Mouse (Mus musculus) left cerebral cortex, postnatal 36 days (tissue): ENCODE results near the gene Tmtc1. TPM values are rescaled to one million over a fixed set of nuclear protein-coding genes. Genes with fewer than 3 reads are reported as not detected.

Experiments used
- DNase-seq, 2 experiments: peaks; one replicate each; pipeline ENCODE4 v3.0.0; 2021 to 2022; ENCODE audit warnings: low spot score in 2 of 2, mixed read lengths in 1 of 2
- intact Hi-C: fragments of 180-260 bp; cut with DNase I; formaldehyde crosslinking; loops from one replicate; pipeline ENCODE4 v1.15.1; 2025
- total RNA-seq, 2 experiments: library from RNA; stranded (reverse); gene quantifications; 2 replicates each; pipeline ENCODE4 v1.2.3; 2021

Gene Tmtc1
- total RNA-seq, 2 experiments from 2014 or later, result 53.3 to 57.4 TPM

GRCm38 (mm10) chr6:148384111-148384895, 59.9 kb downstream of the Tmtc1 start:
- intact Hi-C loops, result no loop called here
- DNase-seq, result no peak

- intact Hi-C loops, result no loop called here
- no peak for DNase-seq
These were observed 62.9 kb downstream of the Tmtc1 start for GRCm38 (mm10) chr6:148381163-148381782.

- intact Hi-C loops, result no loop called here
- peak in 1 of 2 experiments; percentile 43 for DNase-seq
These were observed 68.5 kb downstream of the Tmtc1 start for GRCm38 (mm10) chr6:148375618-148376209.

GRCm38 (mm10) chr6:148375015-148375414, 69.2 kb downstream of the Tmtc1 start:
- intact Hi-C loops, result no loop called here
- DNase-seq, result no peak

GRCm38 (mm10) chr6:148373444-148373843, 70.7 kb downstream of the Tmtc1 start:
- DNase-seq, result no peak
- intact Hi-C loops, result no loop called here

- intact Hi-C loops, result no loop called here
- no peak for DNase-seq
These were observed 73.0 kb downstream of the Tmtc1 start for GRCm38 (mm10) chr6:148371223-148371622.

GRCm38 (mm10) chr6:148367094-148367539, 77.1 kb downstream of the Tmtc1 start:
- DNase-seq, result no peak
- intact Hi-C loops, result no loop called here

GRCm38 (mm10) chr6:148366629-148367028, 77.6 kb downstream of the Tmtc1 start:
- DNase-seq, result no peak
- intact Hi-C loops, result no loop called here

- no peak for DNase-seq
- intact Hi-C loops, result no loop called here
These were observed 81.0 kb downstream of the Tmtc1 start for GRCm38 (mm10) chr6:148363162-148363561.

GRCm38 (mm10) chr6:148362475-148362874, 81.7 kb downstream of the Tmtc1 start:
- DNase-seq, result peak; percentile 52 to 64
- intact Hi-C loops, result no loop called here

GRCm38 (mm10) chr6:148359348-148359905, 84.8 kb downstream of the Tmtc1 start:
- no peak for DNase-seq
- intact Hi-C loops, result loop anchor here (10.0 kb wide), 1 partner anchor 195 kb away; no protein-coding TSS in a partner anchor

- peak; percentile 30 to 37 for DNase-seq
These were observed 85.5 kb downstream of the Tmtc1 start for GRCm38 (mm10) chr6:148358580-148359246.

GRCm38 (mm10) chr6:148356141-148356540, 88.0 kb downstream of the Tmtc1 start:
- DNase-seq, result no peak
- intact Hi-C loops, result loop anchor here (10.0 kb wide), 1 partner anchor 199 kb away; no protein-coding TSS in a partner anchor

More at GRCm38 (mm10) chr6:148358580-148359246, 85.5 kb downstream of the Tmtc1 start:
- intact Hi-C loops, result loop anchor here (10.0 kb wide), 1 partner anchor 196 kb away; no protein-coding TSS in a partner anchor

- intact Hi-C loops, result loop anchor here (10.0 kb wide), 1 partner anchor 200 kb away; no protein-coding TSS in a partner anchor
These were observed 89.4 kb downstream of the Tmtc1 start for GRCm38 (mm10) chr6:148354509-148355474.

GRCm38 (mm10) chr6:148354151-148354508, 90.1 kb downstream of the Tmtc1 start:
- no peak for DNase-seq
- intact Hi-C loops, result loop anchor here (10.0 kb wide), 1 partner anchor 201 kb away; no protein-coding TSS in a partner anchor

More at GRCm38 (mm10) chr6:148354509-148355474, 89.4 kb downstream of the Tmtc1 start:
- peak in 1 of 2 experiments; percentile 31 for DNase-seq

GRCm38 (mm10) chr6:148345001-148345400, 99.2 kb downstream of the Tmtc1 start:
- no peak for DNase-seq

GRCm38 (mm10) chr6:148342191-148342590, 102.0 kb downstream of the Tmtc1 start:
- DNase-seq, result no peak
- intact Hi-C loops, result no loop called here

More at GRCm38 (mm10) chr6:148345001-148345400, 99.2 kb downstream of the Tmtc1 start:
- intact Hi-C loops, result no loop called here

GRCm38 (mm10) chr6:148341765-148342164, 102.4 kb downstream of the Tmtc1 start:
- no peak for DNase-seq
- intact Hi-C loops, result no loop called here
